Mouse (Mus musculus) ES-E14 (cell line): ENCODE data around the gene Hbp1. TPM values are rescaled to one million over a fixed set of nuclear protein-coding genes. Genes with fewer than 3 reads are reported as not detected.

Source experiments
- DNase-seq: peaks from one replicate; pipeline ENCODE4 v3.0.0-alpha.2; 2013; ENCODE audit warnings: low read depth, low spot score
- H3K27ac ChIP-seq: 2 replicates; pipeline ENCODE4 v1.5.1; 2012; ENCODE audit warnings: low read depth, mild to moderate bottlenecking, low read length, moderate library complexity, mixed read lengths; ENCODE audit not compliant: poor library complexity, insufficient read depth, severe bottlenecking
- H3K36me3 ChIP-seq: 2 replicates; pipeline ENCODE4 v1.6.1; 2012; ENCODE audit warnings: mild to moderate bottlenecking, low read length, moderate library complexity, mixed read lengths; ENCODE audit not compliant: control insufficient read depth, poor library complexity, insufficient read depth, severe bottlenecking
- H3K4me1 ChIP-seq, 2 experiments: fragments of 150-350 bp in 1 of 2; sonication (generic) in 1 of 2; 2 replicates each; pipeline ENCODE4 v1.6.1; 2012; ENCODE audit warnings: low read length in 2 of 2, mild to moderate bottlenecking in 1 of 2, mixed read lengths in 1 of 2; ENCODE audit not compliant: control insufficient read depth in 2 of 2, insufficient read depth in 2 of 2, poor library complexity in 1 of 2
- H3K4me3 ChIP-seq, 2 experiments: fragments of 150-350 bp in 1 of 2; sonication (generic) in 1 of 2; 2 replicates each; pipeline ENCODE4 v1.5.1; 2012; ENCODE audit warnings: low read length in 2 of 2, low read depth in 1 of 2, mild to moderate bottlenecking in 1 of 2, mixed read lengths in 1 of 2; ENCODE audit not compliant: insufficient read depth in 1 of 2, poor library complexity in 1 of 2, severe bottlenecking in 1 of 2
- H3K9ac ChIP-seq: 2 replicates; pipeline ENCODE4 v1.6.1; 2012; ENCODE audit warnings: low read depth, mild to moderate bottlenecking, low read length, mixed read lengths; ENCODE audit not compliant: poor library complexity, insufficient read depth, severe bottlenecking
- H3K9me3 ChIP-seq: fragments of 150-350 bp; sonication (generic); 2 replicates; pipeline ENCODE4 v1.6.1; 2012; ENCODE audit warnings: low read depth, mild to moderate bottlenecking, low read length; ENCODE audit not compliant: control insufficient read depth, insufficient read depth
- CHD2 ChIP-seq: IDR thresholded peaks from 2 replicates; pipeline ENCODE4 v1.6.1; 2014; ENCODE audit warnings: mild to moderate bottlenecking, low read depth, low read length, inconsistent platforms
- HCFC1 ChIP-seq: IDR thresholded peaks from 2 replicates; pipeline ENCODE4 v1.6.1; 2012; ENCODE audit warnings: low read length, inconsistent platforms, borderline replicate concordance; ENCODE audit not compliant: insufficient read depth
- MAFK ChIP-seq: IDR thresholded peaks from 2 replicates; pipeline ENCODE4 v1.6.1; 2014; ENCODE audit warnings: mild to moderate bottlenecking, low read depth, low read length, inconsistent platforms; ENCODE audit not compliant: insufficient read depth
- ZC3H11A ChIP-seq: IDR thresholded peaks from 2 replicates; pipeline ENCODE4 v1.6.1; 2012; ENCODE audit warnings: low read depth, mild to moderate bottlenecking, inconsistent platforms, low read length, borderline replicate concordance
- ZNF384 ChIP-seq: IDR thresholded peaks from 2 replicates; pipeline ENCODE4 v1.6.1; 2012; ENCODE audit warnings: low read depth, low read length, inconsistent platforms
- in situ Hi-C, 2 experiments: fragments of 600-800 bp; cut with MboI; formaldehyde crosslinking; loops; one replicate each; pipeline ENCODE4 v1.15.1; 2025; ENCODE audit warnings: low sequenced_read_pairs in 2 of 2, inconsistent platforms in 1 of 2; ENCODE audit not compliant: unreplicated experiment in 2 of 2
- total RNA-seq: library from RNA; depleted of rRNA; stranded (reverse); fragments of 300-350 nt; gene quantifications from 2 replicates; pipeline ENCODE4 v1.2.3, GENCODE M21; 2012; rRNA removed

Hbp1 gene
- total RNA-seq, 1 experiment = 43.3 TPM

- no peak overlapping the region for H3K4me3 ChIP-seq
- in situ Hi-C loops = no loop called here
- H3K4me1 ChIP-seq = no peaks in the 10 kb centered on the region
- H3K27ac ChIP-seq = no peak overlapping the region
- TF ChIP-seq HCFC1 (no peak), ZC3H11A (no peak), CHD2 (no peak), ZNF384 (no peak), MAFK (no peak)
- DNase-seq = no peak
- H3K9ac ChIP-seq = no peak overlapping the region
- no peaks in the 10 kb centered on the region for H3K9me3 ChIP-seq
- no peaks in the 10 kb centered on the region for H3K36me3 ChIP-seq
Observed at GRCm38 (mm10) chr12:31876775-31877174, 73.6 kb downstream of the Hbp1 start.

Other genes starting within 250 kb of the Hbp1 start
- 0.21 and 0.22 TPM in 2 replicates for gene Gpr22, start 236.6 kb downstream of the Hbp1 start, total RNA-seq
- gene Prkar2b, start 110.8 kb upstream of the Hbp1 start, total RNA-seq = 3.0 and 3.1 TPM in 2 replicates